Mouse (Mus musculus) CD8-positive naive resting alpha-beta T cell, adult 2 months (primary cell): ENCODE measurements around the gene Foxk1.
A peak's percentile ranks its signal among the peaks of the same experiment; 100 is the strongest.

ENCODE experiments used
- DNase-seq, 2 experiments: peaks; one replicate each; pipeline ENCODE4 v3.0.0; 2022; ENCODE audit warnings: low read depth in 2 of 2, low spot score in 2 of 2

Gene Foxk1

GRCm38 (mm10) chr5:142386784-142387680 is 14.3 kb upstream of the Foxk1 start:
- DNase-seq: no peak

- DNase-seq: no peak
Measured at GRCm38 (mm10) chr5:142387716-142388115, 13.6 kb upstream of the Foxk1 start.

- DNase-seq: no peak
Measured at GRCm38 (mm10) chr5:142391691-142392090, 9.6 kb upstream of the Foxk1 start.

DNA sequence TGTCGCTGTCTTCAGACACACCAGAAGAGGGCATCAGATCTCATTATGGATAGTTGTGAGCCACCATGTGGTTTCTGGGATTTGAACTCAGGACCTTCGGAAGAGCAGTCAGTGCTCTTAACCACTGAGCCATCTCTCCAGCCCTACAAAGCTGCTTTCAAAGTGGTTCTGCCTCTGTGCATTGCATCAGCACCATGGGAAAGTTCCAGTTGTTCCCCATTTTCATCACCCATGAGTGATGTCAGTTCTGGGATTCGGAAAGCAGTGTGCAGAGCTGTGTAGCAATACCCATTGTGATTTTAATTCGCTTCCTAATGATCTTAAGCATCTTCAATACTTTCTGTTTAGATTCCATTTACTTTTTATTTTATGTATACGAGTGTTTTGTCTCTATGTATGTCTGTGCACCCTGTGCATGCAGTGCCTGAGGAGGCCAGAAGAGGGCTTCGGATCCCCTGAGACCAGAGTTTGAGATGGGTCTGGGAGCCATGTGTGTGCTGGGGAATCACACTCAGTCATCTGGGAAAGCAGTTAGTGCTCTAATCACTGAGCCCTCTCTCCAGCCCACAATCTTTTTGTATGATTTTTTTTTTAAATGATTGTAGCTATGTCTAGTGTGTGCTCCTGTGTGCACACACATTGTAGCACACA is 6.6 kb upstream of the Foxk1 start:
- no peak for DNase-seq

- DNase-seq: no peak
Measured at GRCm38 (mm10) chr5:142395909-142396308, 5.4 kb upstream of the Foxk1 start.

- DNase-seq: no peak
Measured at GRCm38 (mm10) chr5:142400181-142400883, 965 bp upstream of the Foxk1 start.

DNA sequence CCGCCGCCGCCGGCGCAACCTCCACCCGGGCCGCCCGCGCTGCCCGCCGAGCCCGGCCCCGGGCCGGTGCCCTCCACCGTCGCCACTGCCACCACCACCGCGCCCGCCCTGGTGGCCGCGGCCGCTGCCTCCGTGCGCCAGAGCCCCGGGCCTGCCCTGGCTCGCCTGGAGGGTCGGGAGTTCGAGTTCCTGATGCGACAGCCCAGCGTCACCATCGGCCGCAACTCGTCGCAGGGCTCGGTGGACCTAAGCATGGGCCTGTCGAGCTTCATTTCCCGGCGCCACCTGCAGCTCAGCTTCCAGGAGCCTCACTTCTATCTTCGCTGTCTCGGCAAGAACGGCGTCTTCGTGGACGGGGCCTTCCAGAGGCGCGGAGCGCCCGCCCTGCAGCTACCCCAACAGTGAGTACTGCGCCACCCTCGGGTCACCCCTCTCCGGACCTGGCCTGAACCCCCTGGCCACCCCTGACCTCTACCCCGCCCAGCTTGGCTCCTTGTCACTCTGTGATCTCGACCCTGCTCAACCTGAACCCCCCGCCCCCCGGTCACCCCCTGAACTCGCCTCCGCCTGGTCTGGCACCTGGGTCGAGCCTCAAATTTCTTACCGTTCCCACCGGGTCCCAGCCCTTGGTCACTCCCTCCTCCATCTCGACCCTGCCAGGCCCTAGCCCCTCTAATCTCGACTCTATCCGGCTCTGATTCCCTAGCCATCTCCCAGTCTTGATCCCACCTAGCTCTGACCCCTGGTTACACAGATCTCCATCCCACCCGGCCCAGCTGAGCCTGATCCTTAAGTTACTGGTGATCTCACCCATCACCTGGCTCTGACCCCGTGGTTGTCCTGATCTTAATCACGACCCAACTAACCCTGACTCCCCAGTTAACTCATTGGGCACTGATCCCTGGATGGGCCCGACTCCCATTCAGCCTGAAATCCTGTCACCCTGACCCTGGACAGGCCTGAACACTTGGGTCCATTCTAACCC is 636 bp downstream of the Foxk1 start:
- DNase-seq: peak; percentile 11 to 44

GRCm38 (mm10) chr5:142403694-142404093 is 2.4 kb downstream of the Foxk1 start:
- DNase-seq: no peak

GRCm38 (mm10) chr5:142404307-142404706 is 3.0 kb downstream of the Foxk1 start:
- peak; percentile 16 to 23 for DNase-seq

GRCm38 (mm10) chr5:142405426-142405825 is 4.1 kb downstream of the Foxk1 start:
- DNase-seq: no peak

DNA sequence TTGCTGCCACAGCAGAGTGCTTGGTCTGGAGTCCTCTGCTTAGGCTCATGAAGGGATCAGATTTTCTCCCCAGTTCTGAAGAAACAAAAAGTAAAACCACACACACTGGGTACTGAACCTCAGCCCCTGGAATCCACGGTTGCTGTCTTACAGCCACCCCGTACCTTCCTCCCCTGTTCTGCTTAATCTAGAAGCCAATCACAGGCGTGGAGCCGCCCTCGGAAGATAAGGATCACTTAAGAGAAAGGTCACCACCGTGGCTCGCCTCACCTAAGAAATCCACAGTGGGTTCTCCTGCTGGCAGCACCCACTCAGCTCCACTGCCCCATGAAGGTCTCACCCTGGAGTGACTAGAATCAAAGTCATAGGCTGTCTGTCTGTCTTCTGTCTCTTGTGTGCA is 5.1 kb downstream of the Foxk1 start:
- DNase-seq: no peak

DNA sequence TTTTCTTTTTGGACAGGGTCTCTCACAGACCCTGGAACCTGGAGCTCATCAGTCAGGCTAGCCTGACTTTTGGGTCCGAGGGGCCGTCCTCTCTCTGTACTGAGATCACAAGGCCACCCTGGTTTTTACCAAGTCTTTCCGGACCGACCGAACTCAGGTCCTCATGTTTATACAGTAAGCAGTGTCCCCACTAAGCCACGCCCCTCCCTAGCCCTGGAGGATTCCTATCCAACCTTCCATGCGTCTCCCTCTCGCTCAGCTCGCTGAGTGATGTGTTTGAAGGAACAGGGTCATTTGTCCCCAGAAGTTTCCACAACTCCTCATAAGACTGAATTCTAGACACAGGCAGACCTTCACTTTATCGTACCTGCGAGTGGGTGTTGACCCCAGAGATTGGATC is 5.6 kb downstream of the Foxk1 start:
- DNase-seq: no peak

GRCm38 (mm10) chr5:142407381-142407780 is 6.1 kb downstream of the Foxk1 start:
- DNase-seq: no peak

DNA sequence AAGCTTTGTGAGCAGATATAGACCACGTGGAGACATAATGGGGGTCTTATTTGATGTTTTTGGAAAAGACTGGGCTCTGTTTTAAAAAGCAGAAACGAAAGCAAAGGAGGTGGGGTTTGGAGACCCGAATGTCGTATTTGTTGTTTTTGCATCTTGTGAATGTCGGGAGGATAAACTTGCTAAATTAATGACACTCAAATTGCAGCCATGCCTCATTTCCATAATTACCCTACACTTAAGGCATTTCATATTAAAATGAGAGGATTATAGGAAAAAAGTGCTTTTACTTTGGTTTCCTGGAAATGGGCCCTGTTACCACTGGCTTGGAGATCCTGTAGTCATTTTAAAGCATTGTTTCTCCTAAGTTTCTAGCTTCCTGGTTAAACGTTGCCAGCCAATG is 7.9 kb downstream of the Foxk1 start:
- DNase-seq: no peak

DNA sequence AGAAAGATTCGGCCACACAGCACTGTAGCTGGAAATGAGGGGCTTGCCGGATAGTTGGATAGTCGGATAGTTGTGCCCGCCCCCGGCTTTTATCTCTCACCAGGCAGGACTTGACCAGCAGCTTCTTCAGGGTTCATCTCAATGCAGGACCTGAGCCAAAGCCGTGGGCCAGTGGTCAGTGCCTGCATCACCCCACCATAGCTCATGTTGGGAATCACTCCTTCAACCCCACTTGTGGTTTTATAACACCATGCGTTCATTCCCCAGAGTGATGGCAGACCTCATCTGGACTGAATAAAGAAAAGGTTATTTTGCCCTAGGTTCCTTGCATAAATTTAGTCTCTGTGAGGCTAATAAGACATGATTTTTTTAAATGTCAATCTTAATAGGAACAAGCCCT is 9.1 kb downstream of the Foxk1 start:
- DNase-seq: no peak

- no peak for DNase-seq
Measured at GRCm38 (mm10) chr5:142412678-142413385, 11.5 kb downstream of the Foxk1 start.

DNA sequence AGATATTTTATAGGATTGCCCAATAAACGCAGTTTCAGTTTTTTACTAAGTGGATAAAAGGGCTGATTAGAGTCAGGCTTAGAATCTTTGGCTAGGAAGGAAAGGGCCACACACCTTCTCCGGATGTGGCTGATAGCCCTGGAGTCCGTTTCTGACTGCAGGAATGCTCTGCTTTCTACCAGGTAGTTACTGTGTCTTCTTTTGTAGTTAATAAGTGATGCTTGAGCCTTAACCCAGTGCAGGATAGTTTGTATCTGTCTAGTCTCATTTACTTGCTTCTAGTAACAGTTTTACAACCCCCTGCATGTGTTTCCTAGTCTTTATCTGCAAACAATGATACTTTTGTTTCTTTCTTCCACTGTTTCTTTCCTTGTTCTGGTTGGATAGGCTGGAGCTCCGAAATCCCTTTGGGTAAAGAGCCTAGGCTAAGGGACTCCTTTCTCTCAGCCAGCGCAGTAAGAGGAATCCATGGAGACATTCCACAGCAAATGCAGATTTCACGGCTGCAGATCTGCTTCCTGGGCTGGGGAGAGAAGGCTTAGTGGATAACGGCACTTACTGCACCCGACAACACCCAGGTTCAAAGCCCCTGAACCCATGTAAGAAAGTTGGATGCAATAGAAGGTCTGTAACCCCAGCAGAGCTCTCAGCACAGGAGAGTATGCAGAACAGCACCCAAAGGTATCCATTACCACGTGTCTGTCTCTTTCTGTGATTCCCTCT is 12.6 kb downstream of the Foxk1 start:
- no peak for DNase-seq

DNA sequence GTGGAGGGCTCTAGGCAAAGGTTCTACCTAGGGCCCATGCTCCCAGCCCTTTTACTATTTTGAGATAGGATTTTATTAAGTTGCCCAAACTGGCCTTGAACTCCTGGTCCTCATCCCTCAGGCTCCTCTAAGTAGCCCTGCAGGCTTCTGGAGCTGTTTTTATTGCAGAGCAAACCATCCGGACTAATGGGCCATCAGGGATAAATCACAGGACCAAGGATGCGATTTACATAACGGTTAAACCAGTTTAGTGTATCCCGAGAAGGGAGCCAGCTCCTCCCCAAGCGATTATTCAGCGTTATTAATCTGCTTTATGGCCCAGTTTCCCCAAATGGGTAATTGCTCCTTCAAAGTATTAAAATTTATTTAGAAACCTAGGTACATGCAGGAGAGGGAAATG is 14.1 kb downstream of the Foxk1 start:
- DNase-seq: no peak

GRCm38 (mm10) chr5:142416070-142416775 is 14.9 kb downstream of the Foxk1 start:
- peak; percentile 47 to 60 for DNase-seq
